Mouse (Mus musculus): ENCODE data around the gene AC131692.1.

Gene AC131692.1

GRCm38 (mm10) chr19:6094119-6094518 is at the start of gene AC131692.1:
TSS of gene AC131692.1 (plus strand) at chr19:6094419.
- no peak for DNase-seq (ENCODE audit: low spot score)

- no peak for DNase-seq (ENCODE audit: low spot score)
Measured at GRCm38 (mm10) chr19:6045366-6046293, 48.6 kb upstream of the AC131692.1 start.

GRCm38 (mm10) chr19:6046294-6047153 is 47.7 kb upstream of the AC131692.1 start, which contains the start of gene Syvn1:
TSS of gene Syvn1 (plus strand) at chr19:6046576.
- DNase-seq (ENCODE audit: low spot score): peak; percentile 95

- no peak for DNase-seq (ENCODE audit: low spot score)
Measured at GRCm38 (mm10) chr19:6047154-6047898, 46.9 kb upstream of the AC131692.1 start.

GRCm38 (mm10) chr19:6047899-6048166 is 46.4 kb upstream of the AC131692.1 start:
- DNase-seq (ENCODE audit: low spot score): no peak

- DNase-seq (ENCODE audit: low spot score): no peak
Measured at GRCm38 (mm10) chr19:6048681-6049410, 45.4 kb upstream of the AC131692.1 start.

GRCm38 (mm10) chr19:6052516-6052915 is 41.7 kb upstream of the AC131692.1 start:
- no peak for DNase-seq (ENCODE audit: low spot score)

- no peak for DNase-seq (ENCODE audit: low spot score)
Measured at GRCm38 (mm10) chr19:6054296-6054695, 39.9 kb upstream of the AC131692.1 start.

- no peak for DNase-seq (ENCODE audit: low spot score)
Measured at GRCm38 (mm10) chr19:6056696-6057095, 37.5 kb upstream of the AC131692.1 start.

- peak; percentile 97 for DNase-seq (ENCODE audit: low spot score)
Measured at GRCm38 (mm10) chr19:6057313-6058096, 36.7 kb upstream of the AC131692.1 start, which contains the start of the genes Mrpl49 and Fau. TSS of gene Mrpl49 (minus strand) at chr19:6057785. TSS of gene Fau (plus strand) at chr19:6057844.

- no peak for DNase-seq (ENCODE audit: low spot score)
Measured at GRCm38 (mm10) chr19:6058513-6058912, 35.7 kb upstream of the AC131692.1 start.

- DNase-seq (ENCODE audit: low spot score): peak; percentile 57
Measured at GRCm38 (mm10) chr19:6058966-6059365, 35.3 kb upstream of the AC131692.1 start.

GRCm38 (mm10) chr19:6061021-6061533 is 33.1 kb upstream of the AC131692.1 start, which contains the start of gene Znhit2:
TSS of gene Znhit2 (plus strand) at chr19:6061192.
- DNase-seq (ENCODE audit: low spot score): peak; percentile 92

- DNase-seq (ENCODE audit: low spot score): peak; percentile 51
Measured at GRCm38 (mm10) chr19:6061641-6062302, 32.4 kb upstream of the AC131692.1 start.

- DNase-seq (ENCODE audit: low spot score): peak; percentile 71
Measured at GRCm38 (mm10) chr19:6062418-6062817, 31.8 kb upstream of the AC131692.1 start.

- no peak for DNase-seq (ENCODE audit: low spot score)
Measured at GRCm38 (mm10) chr19:6063081-6063480, 31.1 kb upstream of the AC131692.1 start.

GRCm38 (mm10) chr19:6066571-6066970 is 27.6 kb upstream of the AC131692.1 start:
- DNase-seq (ENCODE audit: low spot score): no peak

GRCm38 (mm10) chr19:6067011-6067723 is 27.1 kb upstream of the AC131692.1 start:
- peak; percentile 83 for DNase-seq (ENCODE audit: low spot score)
